Mouse (Mus musculus) brain, embryonic 14.5 days (tissue): Measurements from ENCODE around the gene Map4k4. TPM values are rescaled to one million over a fixed set of nuclear protein-coding genes. Genes with fewer than 3 reads are reported as not detected.

ENCODE experiments used
- DNase-seq: peaks from one replicate; pipeline ENCODE4 v3.0.0-alpha.2; 2011; ENCODE audit warnings: low read depth
- CTCF ChIP-seq: fragments of 200-500 bp; IDR thresholded peaks from 2 replicates; pipeline ENCODE4 v1.5.1; 2012; ENCODE audit warnings: inconsistent platforms, mild to moderate bottlenecking, moderate library complexity, borderline replicate concordance; ENCODE audit not compliant: insufficient read depth, insufficient read length; ENCODE audit errors: extremely low read depth
- POLR2A ChIP-seq: fragments of 200-500 bp; IDR thresholded peaks from 2 replicates; pipeline ENCODE4 v1.6.1; 2012; ENCODE audit warnings: mild to moderate bottlenecking, inconsistent platforms, borderline replicate concordance; ENCODE audit not compliant: poor library complexity, insufficient read depth, insufficient read length, severe bottlenecking; ENCODE audit errors: extremely low read depth
- polyA plus RNA-seq: library from polyadenylated mRNA; depleted of rRNA; stranded (reverse); fragments of >200 nt; gene quantifications from 2 replicates; pipeline ENCODE4 v1.2.3, GENCODE M21; 2012; rRNA removed

The Map4k4 gene
- polyA plus RNA-seq, 1 experiment: 424 TPM

GRCm38 (mm10) chr1:40055963-40056362 is 155.2 kb downstream of the Map4k4 start:
- TF ChIP-seq POLR2A (no peak), CTCF (no peak)
- no peak for DNase-seq

- no peak for DNase-seq
- TF ChIP-seq CTCF: no peak
- no peak for TF ChIP-seq POLR2A
These were observed 156.6 kb downstream of the Map4k4 start for GRCm38 (mm10) chr1:40057351-40057750.

- TF ChIP-seq POLR2A (no peak), CTCF (no peak)
- DNase-seq: no peak
These were observed 157.3 kb downstream of the Map4k4 start for GRCm38 (mm10) chr1:40058013-40058412.

DNA sequence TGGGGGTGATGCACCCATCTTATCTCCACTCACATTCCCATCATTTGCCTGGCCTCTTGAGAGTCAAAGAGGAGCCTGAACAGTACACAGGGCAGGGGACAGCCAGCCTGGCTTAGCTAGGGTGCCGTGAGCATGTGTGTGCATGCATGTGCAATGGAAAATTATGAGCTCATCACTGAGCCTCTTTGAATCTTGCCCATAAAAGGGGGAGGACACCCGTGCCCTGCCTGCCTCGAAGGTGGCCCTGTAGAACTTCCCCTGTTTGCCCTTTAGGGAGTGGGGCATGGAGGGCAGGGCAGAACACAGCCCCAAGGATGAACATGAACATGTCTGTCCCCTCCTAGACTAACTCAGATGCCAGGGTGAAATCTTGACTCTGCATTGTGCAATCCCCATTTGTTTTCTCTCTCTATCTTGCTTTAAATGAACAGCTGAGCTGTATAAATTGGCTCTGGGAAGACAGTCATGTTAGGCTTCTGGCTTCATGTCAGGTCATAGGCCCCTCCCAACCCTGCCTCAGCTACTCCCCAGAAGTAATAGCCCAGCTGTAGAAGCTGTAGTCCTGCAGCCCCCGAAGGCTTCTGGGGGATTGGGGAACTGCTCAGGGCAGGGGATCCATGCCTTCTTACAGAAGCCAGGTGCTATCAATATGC is 158.5 kb downstream of the Map4k4 start:
- DNase-seq: no peak
- TF ChIP-seq POLR2A (no peak), CTCF (no peak)

GRCm38 (mm10) chr1:40061359-40061758 is 160.6 kb downstream of the Map4k4 start:
- TF ChIP-seq POLR2A (no peak), CTCF (no peak)

DNA sequence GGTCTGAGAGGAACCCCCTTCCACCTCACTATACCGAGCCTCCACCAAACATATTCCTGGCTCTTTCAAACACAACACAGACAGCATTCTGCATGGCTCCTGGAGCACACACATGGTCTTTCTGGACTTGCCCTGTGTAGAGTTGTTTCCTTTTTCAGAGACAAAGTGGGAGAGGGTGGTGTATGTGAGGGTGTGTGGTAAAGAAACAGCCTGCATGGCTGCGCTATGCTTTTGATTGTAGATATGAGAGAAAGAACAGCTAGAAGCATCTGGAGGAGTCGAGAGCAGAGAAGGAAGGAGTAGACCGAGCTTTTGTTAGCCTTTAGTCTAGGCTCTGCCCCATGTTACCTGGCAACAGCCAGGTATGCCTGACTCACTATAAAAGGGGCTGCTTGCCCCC is 162.7 kb downstream of the Map4k4 start:
- no peak for DNase-seq
- no peak for TF ChIP-seq POLR2A
- no peak for TF ChIP-seq CTCF

More at GRCm38 (mm10) chr1:40061359-40061758, 160.6 kb downstream of the Map4k4 start:
- no peak for DNase-seq

GRCm38 (mm10) chr1:40064508-40064907 is 163.8 kb downstream of the Map4k4 start:
- no peak for DNase-seq
- no peak for TF ChIP-seq POLR2A
- TF ChIP-seq CTCF: no peak

DNA sequence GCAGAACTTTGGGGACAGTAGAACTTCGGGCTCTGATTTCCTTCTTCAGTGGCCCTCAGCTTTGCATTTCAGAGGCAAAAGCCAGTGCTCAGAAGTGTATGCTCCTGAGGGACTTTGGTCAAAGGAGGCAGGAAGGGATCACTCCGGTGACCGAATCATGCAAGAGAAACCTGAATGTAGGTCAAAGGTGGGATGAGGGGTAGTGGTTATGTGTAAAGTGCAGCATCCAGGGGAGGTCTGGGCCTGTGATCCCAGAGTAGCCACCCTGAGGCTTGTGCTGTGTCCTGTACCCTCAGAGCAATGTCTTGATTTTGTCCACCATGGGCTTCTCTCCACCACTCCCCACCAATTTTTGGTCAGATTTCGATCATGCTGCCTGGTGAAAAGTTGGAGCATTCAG is 171.8 kb downstream of the Map4k4 start:
- no peak for DNase-seq
- no peak for TF ChIP-seq POLR2A
- TF ChIP-seq CTCF: no peak

DNA sequence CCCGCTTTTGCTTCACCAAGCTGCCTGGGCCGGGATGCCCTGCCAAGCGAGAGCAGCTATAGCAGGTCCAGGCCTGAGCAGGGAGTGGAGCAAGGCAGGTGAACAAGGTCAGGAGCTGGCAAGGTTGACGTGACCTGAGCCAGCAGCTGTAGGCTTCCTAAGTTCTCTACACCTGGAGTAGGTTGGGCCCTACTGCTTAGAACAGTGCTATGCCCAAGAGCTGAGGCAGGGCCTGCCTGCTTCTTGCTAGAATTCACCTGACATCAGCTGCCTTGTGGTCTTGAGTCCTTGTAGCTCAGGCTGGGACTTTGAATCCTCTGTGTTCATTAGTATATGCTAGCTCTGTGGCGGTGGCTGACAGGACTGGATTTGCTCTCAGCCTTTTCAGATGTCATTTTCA is 173.1 kb downstream of the Map4k4 start, which contains the start of gene Il1r2:
Il1r2 (plus strand) TSS at position 301 of the 400 bp plus-strand sequence.
- no peak for TF ChIP-seq POLR2A
- no peak for TF ChIP-seq CTCF
- no peak for DNase-seq

Other genes starting within 250 kb of the Map4k4 start
- gene Creg2, start 249.4 kb upstream of the Map4k4 start, polyA plus RNA-seq: 1.4 and 4.7 TPM in 2 replicates
- 0.22 and 0.25 TPM in 2 replicates for gene Rfx8, start 179.9 kb upstream of the Map4k4 start, polyA plus RNA-seq
- not detected in 2 replicates for gene Gm3646, start 95.6 kb upstream of the Map4k4 start, polyA plus RNA-seq
- gene Il1r2, start 173.2 kb downstream of the Map4k4 start, polyA plus RNA-seq: 0.21 and 0.25 TPM in 2 replicates